Mouse (Mus musculus) ES-Bruce4 (cell line): ENCODE measurements around the gene Slc43a1.

Source experiments
- CTCF ChIP-seq: IDR thresholded peaks from one replicate; pipeline ENCODE4 v1.8.1; 2011; ENCODE audit warnings: low read depth, low read length
- EP300 ChIP-seq: IDR thresholded peaks from 2 replicates; pipeline ENCODE4 v1.6.1; 2011; ENCODE audit warnings: low read depth, low read length; ENCODE audit not compliant: insufficient read depth
- POLR2A ChIP-seq: IDR thresholded peaks from one replicate; pipeline ENCODE4 v1.8.1; 2011; ENCODE audit warnings: low read length; ENCODE audit not compliant: insufficient read depth

DNA sequence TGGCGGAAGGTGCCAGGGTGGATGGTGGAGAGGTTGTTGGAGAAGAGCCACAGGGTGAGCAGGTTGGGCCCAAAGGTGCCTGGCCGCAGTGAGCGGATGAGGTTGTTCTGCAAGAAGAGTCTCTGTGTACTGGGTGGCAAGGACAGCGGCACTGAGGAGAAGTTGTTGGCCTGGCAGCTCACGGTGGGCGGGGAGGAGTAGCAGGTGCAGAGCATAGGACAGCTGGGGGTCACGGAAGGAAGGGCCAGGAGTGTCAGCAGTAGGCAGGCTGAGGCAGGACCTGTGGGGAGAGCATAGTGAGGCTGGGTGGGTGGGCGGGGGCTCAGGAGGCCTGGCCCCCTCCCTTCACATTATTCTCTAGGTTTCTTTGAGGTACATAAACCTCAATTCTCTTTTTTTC, 41.9 kb downstream of the Slc43a1 start:
- no peak for TF ChIP-seq CTCF
- TF ChIP-seq POLR2A, result no peak
- TF ChIP-seq EP300, result no peak
